Mouse (Mus musculus) fat pad, adult 2 months (tissue): ENCODE measurements around the gene Gm20830.
"Not testable (repeated sequence)": the region's sequence is repeated elsewhere in the genome, so short reads cannot be mapped to it uniquely, and the experiment has no call there.

ENCODE experiments used
- DNase-seq: peaks from one replicate; pipeline ENCODE4 v3.0.0-alpha.2; 2011; ENCODE audit warnings: low read depth, low spot score; ENCODE audit errors: extremely low read depth

Gene Gm20830

DNA sequence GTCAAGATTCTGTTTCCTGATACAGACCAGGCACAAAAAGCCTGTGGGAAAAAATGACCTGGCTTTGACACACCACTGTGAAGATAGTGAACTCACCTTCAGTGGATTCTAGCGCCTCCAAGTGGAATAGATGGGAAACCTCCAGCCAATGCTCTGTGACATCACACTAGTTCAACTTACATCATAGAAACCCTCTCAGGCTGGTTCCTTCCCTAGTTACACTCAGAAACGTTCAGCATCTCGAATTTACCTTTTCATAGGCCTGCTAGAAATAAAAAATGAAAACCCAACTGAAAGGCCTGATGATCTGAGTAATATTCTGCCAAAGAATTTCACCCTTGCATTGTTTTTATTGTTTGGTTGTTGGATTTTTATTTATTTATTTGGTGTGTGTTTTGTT, at the start of gene Gm20830:
Gene Gm20830, minus strand, starts transcription at position 101 of the 400 bp plus-strand sequence.
- not testable (repeated sequence) for DNase-seq
